Mouse (Mus musculus) megakaryocyte, embryonic 14.5 days (primary cell): ENCODE measurements around the gene Tas2r102.

ENCODE experiments used
- FLI1 ChIP-seq: IDR thresholded peaks from 2 replicates; pipeline ENCODE4 v1.6.1; 2012; ENCODE audit warnings: low read length, inconsistent platforms, mixed read lengths
- GATA1 ChIP-seq: IDR thresholded peaks from 3 replicates; pipeline ENCODE4 v1.6.1; 2012; ENCODE audit warnings: mixed read lengths, low read length, inconsistent platforms, borderline replicate concordance

GRCm38 (mm10) chr6:132761831-132762230 lies at the start of gene Tas2r102:
- TF ChIP-seq GATA1 (no peak), FLI1 (no peak)
